Mouse (Mus musculus): ENCODE measurements around the gene Tmem72.

DNA sequence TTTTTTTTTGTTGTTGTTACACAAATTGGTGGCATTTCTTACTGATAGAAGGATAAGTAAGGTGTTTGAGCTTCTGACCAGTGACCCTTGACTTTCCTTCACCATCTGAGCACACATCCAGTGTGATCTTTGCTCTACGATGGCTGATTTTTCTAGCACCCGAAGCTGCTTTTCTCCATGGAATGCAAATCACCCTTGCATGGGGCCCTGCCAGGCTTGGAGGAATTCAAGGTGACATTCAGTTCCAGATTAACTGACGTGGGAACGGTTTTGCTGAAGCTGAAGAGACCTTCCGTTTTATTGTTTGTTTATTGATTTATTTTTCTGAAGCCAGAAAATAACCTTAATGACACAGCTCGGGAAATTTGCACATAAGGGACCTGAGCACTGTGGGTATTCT lies 43.5 kb upstream of the Tmem72 start:
- no peak for TF ChIP-seq CTCF (IDR thresholded peaks at IDR 0.05; ENCODE audit: extremely low read depth, insufficient read length, insufficient replicate concordance, low read depth, low read length)
- no peak for TF ChIP-seq POLR2A (IDR thresholded peaks at IDR 0.05; ENCODE audit: low read depth, low read length)

Measured in small intestine, adult 2 months (tissue).